In the genomic region with DNA sequence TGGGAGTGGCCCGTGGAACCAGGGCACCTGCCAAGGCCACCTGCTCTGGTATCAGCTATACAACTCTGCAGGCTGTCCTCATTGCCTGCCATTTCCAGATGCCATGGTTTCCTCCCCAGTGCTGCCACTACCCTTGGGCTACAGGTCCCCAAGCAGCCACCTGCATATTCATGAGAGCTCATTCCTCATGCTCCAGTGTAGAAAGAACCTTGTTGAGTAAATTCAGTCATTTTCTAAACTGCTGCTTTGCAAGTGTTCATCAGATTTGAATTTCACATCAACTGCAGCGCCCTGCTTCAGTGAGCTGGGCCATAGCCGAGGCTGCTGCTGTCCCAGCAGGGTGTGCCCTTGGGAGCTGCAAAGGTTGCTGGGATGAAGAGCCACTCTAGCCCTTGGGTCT, we compare ENCODE assay signal across 17 mouse cellular contexts.
DNase-seq lines count a peak whose midpoint lies in the region; ATAC-seq lines count a peak whose summit lies in the region.
"Had no signal": no experiment of that assay in that cellular context is flagged by ENCODE, and none has a peak within 500 bp of the region (broad histone marks: within the 10 kb centered on the region; RNA-seq: fewer than 3 reads in every experiment).

No protein-coding gene starts in this region.

- H3K4me2 ChIP-seq in forebrain, embryonic 14.5 days (ENCODE audit: low read length) = no peak overlapping the region
- H3K4me2 ChIP-seq in forebrain, embryonic 12.5 days = no peak overlapping the region
- H3K4me2 ChIP-seq in midbrain, embryonic 14.5 days (ENCODE audit: low read length) = no peak overlapping the region
- no peak overlapping the region for H3K4me2 ChIP-seq in midbrain, embryonic 11.5 days
- H3K4me2 ChIP-seq: neural tube, embryonic 15.5 days had no signal

- no peak overlapping the region for H3K27ac ChIP-seq in forebrain, embryonic 14.5 days (ENCODE audit: low read depth, low read length)
- H3K27ac ChIP-seq in forebrain, embryonic 12.5 days = no peak overlapping the region
- peak overlapping the region; percentile 20; the same call in 1 of the 2 replicates for H3K27ac ChIP-seq in midbrain, embryonic 14.5 days (replicated peaks; ENCODE audit: low read depth, low read length)
- no peak overlapping the region for H3K27ac ChIP-seq in midbrain, embryonic 11.5 days (ENCODE audit: low read depth, low read length)
- H3K27ac ChIP-seq: heart, embryonic 10.5 days; limb, embryonic 10.5 days; liver, embryonic 14.5 days; neural tube, embryonic 15.5 days had no signal

- peak; percentile 27 for DNase-seq in forebrain, embryonic 14.5 days (ENCODE audit: low spot score)
- peak; percentile 30 for DNase-seq in midbrain, embryonic 14.5 days
- no peak for DNase-seq in midbrain, embryonic 11.5 days (ENCODE audit: low spot score, missing footprints)
- DNase-seq in kidney, postnatal 25 days = peak; percentile 36 to 71
- DNase-seq in thymus, postnatal 4 days = peak; percentile 37
- no peak for DNase-seq in lung, postnatal 10 days
- no peak for DNase-seq in cerebellum, postnatal 25 days
- DNase-seq: adrenal gland, adult 2 months; cerebellum, postnatal 10 days; gastrocnemius, postnatal 10 days; lung, postnatal 14 days had no signal

- H3K27me3 ChIP-seq in forebrain, embryonic 14.5 days (replicated peaks; ENCODE audit: control insufficient read depth, insufficient read depth, low read length) = no peaks in the 10 kb centered on the region
- no peaks in the 10 kb centered on the region for H3K27me3 ChIP-seq in forebrain, embryonic 12.5 days
- no peaks in the 10 kb centered on the region for H3K27me3 ChIP-seq in midbrain, embryonic 14.5 days (ENCODE audit: control insufficient read depth, insufficient read depth, low read length)
- no peaks in the 10 kb centered on the region for H3K27me3 ChIP-seq in midbrain, embryonic 11.5 days (ENCODE audit: control insufficient read depth, insufficient read depth, low read length)
- H3K27me3 ChIP-seq: neural tube, embryonic 15.5 days had no signal

- 57% methylated on average over 3 of the region's 3 CpGs for WGBS in forebrain, embryonic 14.5 days
- 69% methylated on average over 3 of the region's 3 CpGs for WGBS in forebrain, embryonic 12.5 days
- WGBS in midbrain, embryonic 14.5 days = 45% methylated on average over 3 of the region's 3 CpGs
- 60% methylated on average over 3 of the region's 3 CpGs for WGBS in midbrain, embryonic 11.5 days

- ATAC-seq in forebrain, embryonic 14.5 days = no peak
- no peak for ATAC-seq in forebrain, embryonic 12.5 days (ENCODE audit: low FRiP score)
- no peak for ATAC-seq in midbrain, embryonic 14.5 days (ENCODE audit: low FRiP score, low TSS enrichment)
- ATAC-seq in midbrain, embryonic 11.5 days (ENCODE audit: low FRiP score) = no peak
- ATAC-seq: intestine, embryonic 16.5 days had no signal

- H3K9ac ChIP-seq in forebrain, embryonic 14.5 days (ENCODE audit: low read length) = no peak overlapping the region
- H3K9ac ChIP-seq in forebrain, embryonic 12.5 days = no peak overlapping the region
- H3K9ac ChIP-seq in midbrain, embryonic 14.5 days (replicated peaks; ENCODE audit: low read length) = no peak overlapping the region
- no peak overlapping the region for H3K9ac ChIP-seq in midbrain, embryonic 11.5 days (ENCODE audit: low read length)
- H3K9ac ChIP-seq: liver, embryonic 14.5 days; neural tube, embryonic 15.5 days had no signal

- no peaks in the 10 kb centered on the region for H3K36me3 ChIP-seq in forebrain, embryonic 14.5 days (ENCODE audit: control insufficient read depth, insufficient read depth, low read length)
- no peaks in the 10 kb centered on the region for H3K36me3 ChIP-seq in forebrain, embryonic 12.5 days (replicated peaks)
- no peaks in the 10 kb centered on the region for H3K36me3 ChIP-seq in midbrain, embryonic 14.5 days (ENCODE audit: control insufficient read depth, insufficient read depth, low read length)
- no peaks in the 10 kb centered on the region for H3K36me3 ChIP-seq in midbrain, embryonic 11.5 days (ENCODE audit: control insufficient read depth, insufficient read depth, low read length)
- H3K36me3 ChIP-seq: heart, embryonic 10.5 days; neural tube, embryonic 15.5 days had no signal

- no peaks in the 10 kb centered on the region; the same call in 1 of the 2 replicates for H3K4me1 ChIP-seq in forebrain, embryonic 14.5 days (ENCODE audit: control insufficient read depth, insufficient read depth, low read length)
- peaks cover 9% of the 10 kb centered on the region; the same call in 1 of the 2 replicates for H3K4me1 ChIP-seq in forebrain, embryonic 12.5 days
- peaks cover 16% of the 10 kb centered on the region for H3K4me1 ChIP-seq in midbrain, embryonic 14.5 days (ENCODE audit: control insufficient read depth, insufficient read depth, low read length)
- H3K4me1 ChIP-seq in midbrain, embryonic 11.5 days (ENCODE audit: control insufficient read depth, insufficient read depth, low read length) = no peaks in the 10 kb centered on the region
- H3K4me1 ChIP-seq: heart, embryonic 10.5 days had no signal

- H3K4me3 ChIP-seq in forebrain, embryonic 14.5 days (ENCODE audit: low read depth, low read length) = no peak overlapping the region
- H3K4me3 ChIP-seq in forebrain, embryonic 12.5 days (replicated peaks) = no peak overlapping the region
- H3K4me3 ChIP-seq in midbrain, embryonic 14.5 days (replicated peaks; ENCODE audit: low read depth, low read length) = no peak overlapping the region
- H3K4me3 ChIP-seq in midbrain, embryonic 11.5 days (ENCODE audit: low read depth, low read length) = no peak overlapping the region
- H3K4me3 ChIP-seq: heart, embryonic 10.5 days; limb, embryonic 10.5 days; neural tube, embryonic 15.5 days had no signal

- no peaks in the 10 kb centered on the region for H3K9me3 ChIP-seq in forebrain, embryonic 14.5 days (replicated peaks; ENCODE audit: control insufficient read depth, low read length)
- H3K9me3 ChIP-seq in forebrain, embryonic 12.5 days = no peaks in the 10 kb centered on the region
- H3K9me3 ChIP-seq in midbrain, embryonic 14.5 days (ENCODE audit: control insufficient read depth, low read length) = no peaks in the 10 kb centered on the region
- no peaks in the 10 kb centered on the region for H3K9me3 ChIP-seq in midbrain, embryonic 11.5 days (ENCODE audit: control insufficient read depth, low read length)
- H3K9me3 ChIP-seq: heart, embryonic 10.5 days; limb, embryonic 10.5 days; neural tube, embryonic 15.5 days had no signal

Comparison
In these comparisons a context has a peak if more than half of its experiments do, and no peak if none do; other contexts are left out.
1. DNase-seq: peak in forebrain, embryonic 14.5 days (single experiment), midbrain, embryonic 14.5 days (single experiment), kidney, postnatal 25 days (2 of 2) and thymus, postnatal 4 days (single experiment); none in midbrain, embryonic 11.5 days (single experiment), lung, postnatal 10 days (single experiment) and cerebellum, postnatal 25 days (0 of 2).